Mouse (Mus musculus) liver, embryonic 14.5 days (tissue): ENCODE results near the gene Sema5a. TPM values are rescaled to one million over a fixed set of nuclear protein-coding genes. Genes with fewer than 3 reads are reported as not detected.

Experiments used
- ATAC-seq: fragments of 200-750 bp; cut with Nextera tagmentation; 2 replicates; pipeline ENCODE4 v1.8.0; 2017; ENCODE audit warnings: moderate number of reproducible peaks, mild to moderate bottlenecking, moderate library complexity; ENCODE audit not compliant: insufficient read depth
- DNase-seq, 3 experiments: peaks; one replicate each; pipeline ENCODE4 v3.0.0-alpha.2; 2012 to 2013; ENCODE audit warnings: low read depth in 3 of 3, low spot score in 3 of 3
- H3K27ac ChIP-seq: fragments of 300-500 bp; sonication (generic); 2 replicates; pipeline ENCODE4 v1.5.1; 2014; ENCODE audit warnings: moderate library complexity, mild to moderate bottlenecking, control low read depth, inconsistent platforms
- H3K27me3 ChIP-seq: fragments of 300-500 bp; sonication (generic); 2 replicates; pipeline ENCODE4 v1.6.1; 2014; ENCODE audit warnings: mild to moderate bottlenecking, low read length, moderate library complexity; ENCODE audit not compliant: control insufficient read depth, insufficient read depth
- H3K36me3 ChIP-seq: fragments of 300-500 bp; sonication (generic); replicated peaks from 2 replicates; pipeline ENCODE4 v1.6.1; 2014; ENCODE audit warnings: low read depth; ENCODE audit not compliant: control insufficient read depth, insufficient read depth
- H3K4me1 ChIP-seq, 2 experiments: fragments of 200-500 bp in 1 of 2; fragments of 300-500 bp in 1 of 2; sonication (generic) in 1 of 2; replicated peaks; 2 replicates each; pipeline ENCODE4 v1.6.1; 2012 to 2014; ENCODE audit warnings: antibody characterized with exemption in 1 of 2, inconsistent platforms in 1 of 2, low read length in 1 of 2; ENCODE audit not compliant: control insufficient read depth in 2 of 2, insufficient read depth in 2 of 2
- H3K4me2 ChIP-seq: fragments of 300-500 bp; sonication (generic); 2 replicates; pipeline ENCODE4 v1.6.1; 2014; ENCODE audit warnings: low read depth, mild to moderate bottlenecking, control low read depth, moderate library complexity
- H3K4me3 ChIP-seq, 2 experiments: fragments of 200-500 bp in 1 of 2; fragments of 300-500 bp in 1 of 2; sonication (generic) in 1 of 2; 2 replicates each; pipeline ENCODE4 v1.5.1; 2012 to 2014; ENCODE audit warnings: low read depth in 2 of 2, low read length in 2 of 2, mild to moderate bottlenecking in 2 of 2, control low read depth in 1 of 2, inconsistent platforms in 1 of 2, moderate library complexity in 1 of 2; ENCODE audit not compliant: insufficient read depth in 1 of 2
- H3K9ac ChIP-seq: fragments of 300-500 bp; sonication (generic); replicated peaks from 2 replicates; pipeline ENCODE4 v1.6.1; 2014; ENCODE audit warnings: mild to moderate bottlenecking, control low read depth, moderate library complexity
- H3K9me3 ChIP-seq: fragments of 300-500 bp; sonication (generic); 2 replicates; pipeline ENCODE4 v1.6.1; 2016; ENCODE audit warnings: low read length, mixed read lengths; ENCODE audit not compliant: control insufficient read depth
- CTCF ChIP-seq: IDR thresholded peaks from 2 replicates; pipeline ENCODE4 v1.5.1; 2016; ENCODE audit warnings: antibody characterized with exemption, low read depth, control low read depth
- EP300 ChIP-seq: IDR thresholded peaks from 2 replicates; pipeline ENCODE4 v1.6.1; 2016; ENCODE audit warnings: antibody characterized with exemption, low read depth
- WGBS: fragments of 180-500 bp; shearing (Covaris S2); extraction: QIAGEN DNeasy Blood & Tissue Kit; methylation state at CpG from one replicate; pipeline ENCODE4 v1.1.7; 2014; ENCODE audit not compliant: insufficient replicate concordance; 5-methylcytosine and 5-hydroxymethylcytosine counted together
- polyA plus RNA-seq, 2 experiments: library from polyadenylated mRNA; depleted of rRNA in 1 of 2; stranded (reverse) in 1 of 2; unstranded in 1 of 2; fragments of >200 nt; fragmentation: Nextera tagmentation in 1 of 2; extraction: Ambion mirVana in 1 of 2; gene quantifications; 2 replicates each; pipeline versions ENCODE4 v1.2.1 to v1.2.3; 2012 to 2014

The Sema5a gene
- polyA plus RNA-seq, 2 experiments = 0.29 to 0.35 TPM

GRCm38 (mm10) chr15:32401909-32402527, 157.4 kb downstream of the Sema5a start:
- ATAC-seq (no peak), DNase-seq (no peak)
- Histone ChIP-seq H3K27ac (no peak overlapping the region), H3K4me2 (no peak overlapping the region), H3K9me3 (no peaks in the 10 kb centered on the region), H3K27me3 (no peaks in the 10 kb centered on the region), H3K36me3 (no peaks in the 10 kb centered on the region), H3K9ac (no peak overlapping the region), H3K4me1 (no peaks in the 10 kb centered on the region), H3K4me3 (no peak overlapping the region)
- WGBS = 65% methylated on average over 5 of the region's 5 CpGs
- no peak for TF ChIP-seq EP300
- no peak for TF ChIP-seq CTCF

- H3K4me1 ChIP-seq = no peaks in the 10 kb centered on the region
- no peak overlapping the region for H3K4me3 ChIP-seq
- no peak overlapping the region for H3K4me2 ChIP-seq
- no peak overlapping the region for H3K9ac ChIP-seq
- H3K36me3 ChIP-seq = no peaks in the 10 kb centered on the region
- H3K9me3 ChIP-seq = no peaks in the 10 kb centered on the region
- WGBS = 67% methylated on average over 8 of the region's 8 CpGs
- H3K27ac ChIP-seq = no peak overlapping the region
- TF ChIP-seq EP300 = no peak
- no peak for TF ChIP-seq CTCF
- ATAC-seq (no peak), DNase-seq (no peak)
- no peaks in the 10 kb centered on the region for H3K27me3 ChIP-seq
These were observed 158.7 kb downstream of the Sema5a start for GRCm38 (mm10) chr15:32403321-32403720.

- Histone ChIP-seq H3K4me3 (no peak overlapping the region), H3K9ac (no peak overlapping the region), H3K36me3 (no peaks in the 10 kb centered on the region), H3K27me3 (no peaks in the 10 kb centered on the region), H3K9me3 (no peaks in the 10 kb centered on the region), H3K4me2 (no peak overlapping the region), H3K27ac (no peak overlapping the region), H3K4me1 (no peaks in the 10 kb centered on the region)
- 52% methylated on average over 2 of the region's 2 CpGs for WGBS
- ATAC-seq (no peak), DNase-seq (no peak)
- TF ChIP-seq EP300 = no peak
- TF ChIP-seq CTCF = no peak
These were observed 161.8 kb downstream of the Sema5a start for GRCm38 (mm10) chr15:32406436-32406835.

GRCm38 (mm10) chr15:32407766-32408165, 163.2 kb downstream of the Sema5a start:
- no peak for DNase-seq
- Histone ChIP-seq H3K9me3 (no peaks in the 10 kb centered on the region), H3K36me3 (no peaks in the 10 kb centered on the region), H3K27ac (no peak overlapping the region), H3K4me3 (no peak overlapping the region), H3K9ac (no peak overlapping the region), H3K27me3 (no peaks in the 10 kb centered on the region), H3K4me1 (no peaks in the 10 kb centered on the region), H3K4me2 (no peak overlapping the region)
- TF ChIP-seq EP300 (no peak), CTCF (no peak)
- WGBS = 59% methylated on average over 3 of the region's 3 CpGs
- no peak for ATAC-seq

GRCm38 (mm10) chr15:32416291-32416690, 171.7 kb downstream of the Sema5a start:
- DNase-seq (no peak), ATAC-seq (no peak)
- Histone ChIP-seq H3K27me3 (no peaks in the 10 kb centered on the region), H3K4me1 (no peaks in the 10 kb centered on the region), H3K4me3 (no peak overlapping the region), H3K9me3 (no peaks in the 10 kb centered on the region), H3K9ac (no peak overlapping the region), H3K4me2 (no peak overlapping the region), H3K27ac (no peak overlapping the region), H3K36me3 (no peaks in the 10 kb centered on the region)
- TF ChIP-seq CTCF (no peak), EP300 (no peak)
- WGBS = 58% methylated on average over 2 of the region's 2 CpGs
